Mouse (Mus musculus) MEL-GATA-1-ER (cell line): Measurements from ENCODE around the gene Ror2.

Experiments
- DNase-seq: peaks from one replicate; pipeline ENCODE4 v3.0.0-alpha.2; 2012; ENCODE audit warnings: low read depth; ENCODE audit errors: extremely low read depth

Gene Ror2

GRCm38 (mm10) chr13:53233826-53234786 lies 51.8 kb downstream of the Ror2 start:
- no peak for DNase-seq

- no peak for DNase-seq
Measured at GRCm38 (mm10) chr13:53233381-53233780, 52.5 kb downstream of the Ror2 start.

- no peak for DNase-seq
Measured at GRCm38 (mm10) chr13:53232419-53232818, 53.5 kb downstream of the Ror2 start.

GRCm38 (mm10) chr13:53230446-53231161 lies 55.3 kb downstream of the Ror2 start:
- no peak for DNase-seq

GRCm38 (mm10) chr13:53227019-53227418 lies 58.9 kb downstream of the Ror2 start:
- no peak for DNase-seq

GRCm38 (mm10) chr13:53226461-53226860 lies 59.5 kb downstream of the Ror2 start:
- DNase-seq: no peak

GRCm38 (mm10) chr13:53225925-53226324 lies 60.0 kb downstream of the Ror2 start:
- no peak for DNase-seq

GRCm38 (mm10) chr13:53221176-53221575 lies 64.7 kb downstream of the Ror2 start:
- DNase-seq: no peak

- DNase-seq: no peak
Measured at GRCm38 (mm10) chr13:53219889-53220288, 66.0 kb downstream of the Ror2 start.

GRCm38 (mm10) chr13:53219391-53219790 lies 66.5 kb downstream of the Ror2 start:
- no peak for DNase-seq

GRCm38 (mm10) chr13:53217396-53217975 lies 68.4 kb downstream of the Ror2 start:
- no peak for DNase-seq

- no peak for DNase-seq
Measured at GRCm38 (mm10) chr13:53211971-53212733, 73.8 kb downstream of the Ror2 start.

GRCm38 (mm10) chr13:53208556-53208955 lies 77.4 kb downstream of the Ror2 start:
- no peak for DNase-seq

- DNase-seq: no peak
Measured at GRCm38 (mm10) chr13:53205128-53205911, 80.6 kb downstream of the Ror2 start.

- no peak for DNase-seq
Measured at GRCm38 (mm10) chr13:53202439-53202830, 83.5 kb downstream of the Ror2 start.

GRCm38 (mm10) chr13:53201628-53202438 lies 84.1 kb downstream of the Ror2 start:
- no peak for DNase-seq

GRCm38 (mm10) chr13:53200121-53200520 lies 85.8 kb downstream of the Ror2 start:
- no peak for DNase-seq

- no peak for DNase-seq
Measured at GRCm38 (mm10) chr13:53199262-53199661, 86.7 kb downstream of the Ror2 start.

- DNase-seq: no peak
Measured at GRCm38 (mm10) chr13:53196690-53197089, 89.2 kb downstream of the Ror2 start.
